Mouse (Mus musculus): ENCODE data around the gene Mettl7a2.
"Not testable (repeated sequence)": the region's sequence is repeated elsewhere in the genome, so short reads cannot be mapped to it uniquely, and the experiment has no call there.

Mettl7a2 gene

GRCm38 (mm10) chr15:100329336-100329735 lies 23.7 kb upstream of the Mettl7a2 start:
- ChIA-PET POLR2A (interaction anchor here in 1 of 4 experiments (0.6 kb wide), 1 partner anchor 23 kb away, joined by 4 read pairs; no protein-coding TSS in a partner anchor), CTCF (interaction anchor here in 1 of 4 experiments (0.6 kb wide), 1 partner anchor 96 kb away, joined by 3 read pairs; no protein-coding TSS in a partner anchor)

GRCm38 (mm10) chr15:100330739-100331138 lies 22.3 kb upstream of the Mettl7a2 start:
- POLR2A ChIA-PET, result interaction anchor here in 1 of 4 experiments (0.5 kb wide), 1 partner anchor 122 kb away, joined by 5 read pairs; no protein-coding TSS in a partner anchor
- CTCF ChIA-PET, result interaction anchor here in 1 of 4 experiments (0.6 kb wide), 1 partner anchor 37 kb away, joined by 3 read pairs; no protein-coding TSS in a partner anchor

- POLR2A ChIA-PET, CTCF ChIA-PET: not testable (repeated sequence)
Observed at GRCm38 (mm10) chr15:100332077-100332961, 20.7 kb upstream of the Mettl7a2 start.

GRCm38 (mm10) chr15:100334629-100335028 lies 18.4 kb upstream of the Mettl7a2 start, which contains the start of gene Mettl7a3:
Gene Mettl7a3, plus strand, starts transcription at chr15:100334929.
- CTCF ChIA-PET, result interaction anchor here in 3 of 4 experiments (0.6 to 1.6 kb wide), 10 partner anchors 9 to 427 kb away, joined by 3 to 8 read pairs (median 4); partner anchors contain the start of genes Methig1 (in 1 of the 3) and Mettl7a2 (in 1 of the 3)
- POLR2A ChIA-PET, result interaction anchor here (0.6 to 1.5 kb wide), 8 partner anchors 12 to 363 kb away, joined by 3 to 5 read pairs (median 4); no protein-coding TSS in a partner anchor

GRCm38 (mm10) chr15:100337328-100337727 lies 15.7 kb upstream of the Mettl7a2 start:
- CTCF ChIA-PET, result interaction anchor here in 1 of 4 experiments (1.1 kb wide), 1 partner anchor 29 kb away, joined by 7 read pairs; no protein-coding TSS in a partner anchor
- POLR2A ChIA-PET, result not testable (repeated sequence)

GRCm38 (mm10) chr15:100337847-100338246 lies 15.2 kb upstream of the Mettl7a2 start:
- POLR2A ChIA-PET, result interaction anchor here in 3 of 4 experiments (0.5 to 0.6 kb wide), 5 partner anchors 29 to 345 kb away, joined by 3 to 5 read pairs (median 3); partner anchors contain the start of gene Tmprss12 (in 1 of the 3)
- CTCF ChIA-PET, result interaction anchor here (0.5 to 1.6 kb wide), 15 partner anchors 10 to 1661 kb away, joined by 3 to 28 read pairs (median 4); partner anchors contain the start of gene Dip2b (in 1 of the 4)

GRCm38 (mm10) chr15:100341314-100341980 lies 11.6 kb upstream of the Mettl7a2 start:
- POLR2A ChIA-PET, result interaction anchor here in 2 of 4 experiments (0.7 kb wide), 2 partner anchors 18 to 681 kb away, joined by 3 read pairs; no protein-coding TSS in a partner anchor
- CTCF ChIA-PET, result interaction anchor here in 1 of 4 experiments (0.7 to 0.9 kb wide), 2 partner anchors 21 to 23 kb away, joined by 3 to 4 read pairs; no protein-coding TSS in a partner anchor

GRCm38 (mm10) chr15:100345484-100345883 lies 7.5 kb upstream of the Mettl7a2 start:
- POLR2A ChIA-PET, result no interaction called here
- CTCF ChIA-PET, result no interaction called here

- CTCF ChIA-PET, result interaction anchor here in 3 of 4 experiments (0.6 to 1.0 kb wide), 5 partner anchors 18 to 661 kb away, joined by 3 to 28 read pairs (median 7); no protein-coding TSS in a partner anchor
Observed at GRCm38 (mm10) chr15:100346761-100347160, 6.2 kb upstream of the Mettl7a2 start.

GRCm38 (mm10) chr15:100349496-100349895 lies 3.5 kb upstream of the Mettl7a2 start:
- CTCF ChIA-PET, result interaction anchor here in 2 of 4 experiments (0.9 kb wide), 2 partner anchors 21 kb away, joined by 3 to 6 read pairs; no protein-coding TSS in a partner anchor
- POLR2A ChIA-PET, result interaction anchor here (0.6 to 1.4 kb wide), 6 partner anchors 15 to 933 kb away, joined by 3 to 5 read pairs (median 3); no protein-coding TSS in a partner anchor

More at GRCm38 (mm10) chr15:100346761-100347160, 6.2 kb upstream of the Mettl7a2 start:
- POLR2A ChIA-PET, result interaction anchor here in 3 of 4 experiments (0.6 to 1.2 kb wide), 7 partner anchors 12 to 361 kb away, joined by 3 to 5 read pairs (median 3); partner anchors contain the start of gene Mettl7a3 (in 1 of the 3)

GRCm38 (mm10) chr15:100351501-100352060 lies 1.4 kb upstream of the Mettl7a2 start:
- CTCF ChIA-PET, result interaction anchor here in 1 of 4 experiments (1.5 kb wide), 1 partner anchor 17 kb away, joined by 6 read pairs; no protein-coding TSS in a partner anchor

GRCm38 (mm10) chr15:100353399-100353798 lies 399 bp downstream of the Mettl7a2 start:
- CTCF ChIA-PET, result interaction anchor here in 2 of 4 experiments (0.6 to 0.7 kb wide), 2 partner anchors 115 to 446 kb away, joined by 5 to 8 read pairs; no protein-coding TSS in a partner anchor
- POLR2A ChIA-PET, result not testable (repeated sequence)

More at GRCm38 (mm10) chr15:100351501-100352060, 1.4 kb upstream of the Mettl7a2 start:
- POLR2A ChIA-PET, result interaction anchor here in 1 of 4 experiments (1.5 to 1.6 kb wide), 2 partner anchors 12 to 24 kb away, joined by 4 read pairs; partner anchors contain the start of gene Higd1c

- CTCF ChIA-PET, result interaction anchor here in 2 of 4 experiments (0.6 to 1.4 kb wide), 2 partner anchors 19 to 1749 kb away, joined by 3 to 6 read pairs; no protein-coding TSS in a partner anchor
- POLR2A ChIA-PET, result interaction anchor here in 1 of 4 experiments (1.0 kb wide), 1 partner anchor 177 kb away, joined by 3 read pairs; no protein-coding TSS in a partner anchor
Observed at GRCm38 (mm10) chr15:100355876-100356275, 2.9 kb downstream of the Mettl7a2 start.

- CTCF ChIA-PET, result interaction anchor here in 3 of 4 experiments (1.2 to 1.4 kb wide), 3 partner anchors 10 to 239 kb away, joined by 3 to 6 read pairs (median 6); no protein-coding TSS in a partner anchor
- POLR2A ChIA-PET, result interaction anchor here in 2 of 4 experiments (0.6 to 0.8 kb wide), 2 partner anchors 13 to 1382 kb away, joined by 3 to 4 read pairs; no protein-coding TSS in a partner anchor
Observed at GRCm38 (mm10) chr15:100364242-100364641, 11.2 kb downstream of the Mettl7a2 start, which contains the start of gene Higd1c. Gene Higd1c, plus strand, starts transcription at chr15:100364542.

GRCm38 (mm10) chr15:100365967-100366366 lies 13.0 kb downstream of the Mettl7a2 start:
- ChIA-PET POLR2A (interaction anchor here in 1 of 4 experiments (0.6 kb wide), 1 partner anchor 318 kb away, joined by 3 read pairs; no protein-coding TSS in a partner anchor), CTCF (interaction anchor here in 1 of 4 experiments (0.6 kb wide), 1 partner anchor 214 kb away, joined by 3 read pairs; no protein-coding TSS in a partner anchor)

GRCm38 (mm10) chr15:100367119-100367518 lies 14.1 kb downstream of the Mettl7a2 start:
- ChIA-PET CTCF (interaction anchor here in 2 of 4 experiments (0.6 to 0.7 kb wide), 3 partner anchors 37 to 59 kb away, joined by 3 to 9 read pairs (median 4); no protein-coding TSS in a partner anchor), POLR2A (no interaction called here)

- ChIA-PET POLR2A (interaction anchor here in 3 of 4 experiments (0.6 to 1.8 kb wide), 11 partner anchors 10 to 404 kb away, joined by 3 to 5 read pairs (median 4); no protein-coding TSS in a partner anchor), CTCF (interaction anchor here (0.5 to 3.0 kb wide), 62 partner anchors 11 to 722 kb away, joined by 3 to 15 read pairs (median 4); partner anchors contain the start of genes Dip2b (in 2 of the 4), Higd1c (in 2 of the 4), Gm5475 (in 1 of the 4) and Methig1 (in 1 of the 4))
Observed at GRCm38 (mm10) chr15:100375066-100375465, 22.1 kb downstream of the Mettl7a2 start.
